Mouse (Mus musculus) brain, embryonic 14.5 days (tissue): ENCODE measurements around the gene Pip4k2a.

ENCODE experiments used
- CTCF ChIP-seq: fragments of 200-500 bp; IDR thresholded peaks from 2 replicates; pipeline ENCODE4 v1.5.1; 2012; ENCODE audit warnings: inconsistent platforms, mild to moderate bottlenecking, moderate library complexity, borderline replicate concordance; ENCODE audit not compliant: insufficient read depth, insufficient read length; ENCODE audit errors: extremely low read depth
- POLR2A ChIP-seq: fragments of 200-500 bp; IDR thresholded peaks from 2 replicates; pipeline ENCODE4 v1.6.1; 2012; ENCODE audit warnings: mild to moderate bottlenecking, inconsistent platforms, borderline replicate concordance; ENCODE audit not compliant: poor library complexity, insufficient read depth, insufficient read length, severe bottlenecking; ENCODE audit errors: extremely low read depth

GRCm38 (mm10) chr2:18816036-18816435, 181.9 kb downstream of the Pip4k2a start:
- no peak for TF ChIP-seq CTCF
- no peak for TF ChIP-seq POLR2A
